Mouse (Mus musculus): ENCODE data around the gene Phospho1.

Phospho1 gene

DNA sequence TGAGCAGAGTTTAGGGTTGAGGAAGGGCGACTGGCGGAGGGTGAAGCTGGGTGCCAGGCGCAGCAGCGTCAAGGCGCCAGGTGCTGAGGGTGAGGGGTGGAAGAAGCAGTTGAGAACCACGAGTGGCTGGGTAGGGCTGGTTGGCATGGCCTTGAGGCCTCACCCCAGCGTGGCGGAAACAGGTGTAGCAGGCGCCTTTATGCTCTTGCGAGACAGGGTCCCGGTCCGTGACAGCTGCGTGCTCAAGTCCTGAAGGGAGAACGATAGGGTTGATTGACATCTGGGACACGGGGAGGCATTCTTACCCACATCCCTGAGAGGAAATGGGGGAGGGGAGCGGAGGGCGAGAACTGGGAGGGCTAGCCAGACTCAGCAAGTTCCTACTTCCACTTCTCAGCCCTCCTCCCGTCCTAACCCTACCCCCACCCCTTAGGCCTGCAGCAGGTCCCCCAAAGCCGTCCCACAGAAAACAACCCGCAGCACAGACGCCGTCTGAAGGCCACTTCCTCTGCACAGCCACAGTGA is 9.9 kb downstream of the Phospho1 start:
- no peak for DNase-seq (ENCODE audit: low spot score)

DNA sequence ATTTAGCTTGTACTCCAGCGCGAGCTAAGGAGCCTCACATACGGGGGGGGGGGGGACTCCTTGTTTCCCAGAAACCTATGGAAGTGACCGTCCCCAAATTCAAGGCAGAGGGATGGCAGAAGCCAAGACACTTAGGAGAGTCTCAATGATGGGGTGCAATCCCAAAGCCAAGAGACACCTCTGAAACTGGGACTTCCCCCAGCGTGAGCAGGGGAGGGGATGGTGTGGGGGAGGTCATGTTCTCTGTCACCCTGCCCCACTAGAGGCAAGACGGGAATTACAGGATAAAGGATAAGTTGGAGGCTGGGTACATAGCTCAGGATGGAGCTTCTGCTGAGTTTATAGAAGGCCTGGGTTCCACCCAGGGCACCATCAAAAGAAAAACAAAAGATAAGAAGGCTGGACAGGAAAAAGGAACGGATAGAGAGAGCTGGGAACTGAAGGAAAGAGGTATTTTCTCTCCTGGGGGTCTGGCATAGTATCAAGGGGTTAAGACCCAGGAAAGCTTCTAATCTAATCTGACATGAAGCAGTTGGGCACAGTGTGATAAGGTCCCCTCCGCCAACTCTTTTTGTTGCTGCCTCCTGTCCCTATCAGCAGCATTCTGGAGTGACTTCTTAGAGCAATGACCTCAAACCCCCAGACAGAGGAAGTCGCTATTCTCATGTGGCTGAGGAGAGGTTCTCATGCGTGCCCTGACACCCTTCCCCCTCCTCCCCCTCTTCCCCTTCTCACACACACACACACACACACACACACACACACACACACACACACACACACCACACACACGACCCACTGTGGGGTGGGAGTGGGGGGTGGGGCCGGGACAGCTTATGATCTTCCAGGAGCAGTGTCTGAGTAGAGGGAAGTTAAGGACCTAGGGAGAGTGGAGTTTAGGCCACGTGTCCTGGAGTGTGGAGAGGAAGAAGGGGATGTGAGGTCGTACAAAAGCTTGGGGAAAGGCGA is 10.7 kb downstream of the Phospho1 start:
- no peak for DNase-seq (ENCODE audit: low spot score)

DNA sequence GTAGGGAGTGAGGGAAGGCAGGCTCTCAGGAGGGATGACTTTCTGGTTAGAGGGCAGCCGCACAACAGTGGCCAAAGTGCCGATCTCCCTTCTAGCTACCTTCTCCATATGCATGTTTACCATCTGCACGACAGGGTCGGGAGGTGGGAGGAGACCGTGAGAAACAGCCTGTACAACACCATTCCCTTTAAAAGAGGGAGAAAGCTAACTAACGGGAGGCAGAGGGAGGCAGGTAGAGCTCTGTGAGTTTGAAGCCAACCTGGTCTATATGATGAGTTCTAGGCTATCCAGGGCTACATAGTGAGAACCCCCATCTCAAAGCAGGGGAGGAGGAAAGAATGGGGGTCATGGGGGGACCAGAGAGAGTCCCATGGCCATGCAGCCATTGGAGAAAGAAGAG is 11.5 kb downstream of the Phospho1 start:
- DNase-seq (ENCODE audit: low spot score) = no peak

DNA sequence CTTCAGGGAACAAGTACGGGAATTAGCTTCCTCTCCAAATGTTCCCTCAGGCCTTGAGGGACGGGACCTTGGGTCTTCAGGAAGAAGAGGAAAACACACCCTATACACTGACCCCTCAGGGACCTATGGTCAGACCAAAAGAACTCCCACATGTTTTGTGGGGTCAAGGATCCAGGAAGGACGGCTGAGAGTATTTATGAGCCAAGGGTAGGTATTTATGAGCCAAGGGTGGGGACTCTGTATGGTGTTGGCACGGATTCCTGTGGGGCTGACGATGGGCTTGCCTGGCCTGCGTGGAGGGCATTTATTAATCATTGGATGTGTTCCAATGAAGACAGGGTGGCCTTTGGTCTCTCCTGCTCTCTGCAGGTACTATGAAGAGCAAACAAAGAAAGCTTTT is 12.1 kb downstream of the Phospho1 start:
- no peak for DNase-seq (ENCODE audit: low spot score)

DNA sequence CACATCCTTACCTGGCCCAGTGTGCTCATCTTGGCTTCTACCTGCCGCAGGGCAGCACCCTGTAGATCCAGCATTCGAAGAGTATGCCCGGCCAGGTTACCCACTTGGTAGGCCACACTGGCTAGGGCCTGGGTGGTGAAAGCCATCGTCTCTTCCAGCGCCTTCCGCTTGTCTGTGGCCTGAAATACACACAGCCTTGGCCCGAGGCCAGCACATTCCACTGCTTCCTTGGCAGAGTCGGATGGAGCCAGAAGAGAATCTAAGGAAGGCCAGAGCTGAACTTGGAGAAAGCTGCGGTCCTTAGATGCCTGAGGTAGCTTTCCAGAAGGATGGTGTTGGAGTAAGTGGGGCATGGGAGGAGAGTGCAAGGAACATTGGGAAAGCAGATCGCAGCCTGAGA is 12.8 kb downstream of the Phospho1 start, which contains the start of gene Gngt2:
TSS of gene Gngt2 (plus strand) at position 158 of the 400 bp plus-strand sequence.
- DNase-seq (ENCODE audit: low spot score) = peak; percentile 65

DNA sequence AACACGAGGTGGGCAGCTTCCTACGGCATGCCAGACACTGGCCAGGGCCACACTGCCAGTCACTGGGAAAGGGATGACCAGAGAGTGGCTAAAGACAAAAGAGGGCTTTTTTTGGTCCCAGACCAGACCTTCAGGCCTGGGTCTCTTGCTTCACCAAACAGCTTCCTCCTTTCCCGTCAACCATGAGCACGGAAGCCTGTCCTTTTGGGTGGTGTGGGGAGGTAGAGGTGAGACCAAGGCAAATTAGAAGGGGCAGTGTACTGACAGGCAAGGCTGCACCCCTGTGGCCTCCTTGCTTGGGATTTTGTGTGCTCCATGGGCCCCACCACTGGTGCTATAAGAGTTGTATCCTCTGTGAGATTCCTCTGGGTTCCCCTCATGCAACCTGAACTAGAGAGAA is 14.3 kb downstream of the Phospho1 start:
- no peak for DNase-seq (ENCODE audit: low spot score)

DNA sequence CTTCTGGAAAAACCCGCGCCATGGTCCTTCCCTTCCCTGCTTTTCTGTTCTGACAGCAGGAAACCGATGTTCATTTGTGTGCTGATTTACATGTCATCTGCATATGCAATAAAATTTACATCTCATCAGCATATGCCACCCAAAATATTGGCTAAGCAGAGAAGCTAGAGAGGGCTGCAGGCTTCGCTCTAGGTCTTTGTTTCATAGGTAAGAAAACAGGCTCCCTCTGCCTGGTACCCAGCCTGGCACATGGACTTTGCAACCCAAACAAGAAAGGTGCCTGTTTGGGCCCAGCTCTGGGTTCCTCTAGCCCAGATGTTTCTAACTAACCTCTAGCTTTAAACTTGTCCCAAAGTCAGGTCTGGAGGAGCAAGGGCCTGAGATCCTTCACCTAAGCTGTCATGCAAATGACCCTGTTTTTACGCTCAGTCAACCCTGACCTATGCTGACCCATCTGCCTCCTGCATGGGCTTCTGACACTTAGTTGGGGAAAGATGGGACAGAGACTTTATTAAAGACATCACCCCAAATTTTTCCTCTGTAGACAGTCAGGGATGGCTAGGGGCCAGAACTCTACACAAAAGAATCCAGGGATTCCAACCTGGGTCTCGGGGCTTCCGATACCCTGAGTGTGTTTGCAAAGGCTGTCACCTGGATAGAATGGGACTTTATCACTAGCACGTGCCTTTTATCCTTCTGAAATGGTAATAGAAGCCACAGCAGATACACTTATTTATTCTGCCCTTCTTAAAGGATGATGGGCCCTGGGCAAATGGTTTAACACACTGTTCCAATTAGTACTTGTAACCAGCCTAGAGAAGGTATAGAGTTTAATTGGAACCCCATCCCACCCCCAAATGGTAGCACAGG is 14.9 kb downstream of the Phospho1 start:
- DNase-seq (ENCODE audit: low spot score) = no peak

DNA sequence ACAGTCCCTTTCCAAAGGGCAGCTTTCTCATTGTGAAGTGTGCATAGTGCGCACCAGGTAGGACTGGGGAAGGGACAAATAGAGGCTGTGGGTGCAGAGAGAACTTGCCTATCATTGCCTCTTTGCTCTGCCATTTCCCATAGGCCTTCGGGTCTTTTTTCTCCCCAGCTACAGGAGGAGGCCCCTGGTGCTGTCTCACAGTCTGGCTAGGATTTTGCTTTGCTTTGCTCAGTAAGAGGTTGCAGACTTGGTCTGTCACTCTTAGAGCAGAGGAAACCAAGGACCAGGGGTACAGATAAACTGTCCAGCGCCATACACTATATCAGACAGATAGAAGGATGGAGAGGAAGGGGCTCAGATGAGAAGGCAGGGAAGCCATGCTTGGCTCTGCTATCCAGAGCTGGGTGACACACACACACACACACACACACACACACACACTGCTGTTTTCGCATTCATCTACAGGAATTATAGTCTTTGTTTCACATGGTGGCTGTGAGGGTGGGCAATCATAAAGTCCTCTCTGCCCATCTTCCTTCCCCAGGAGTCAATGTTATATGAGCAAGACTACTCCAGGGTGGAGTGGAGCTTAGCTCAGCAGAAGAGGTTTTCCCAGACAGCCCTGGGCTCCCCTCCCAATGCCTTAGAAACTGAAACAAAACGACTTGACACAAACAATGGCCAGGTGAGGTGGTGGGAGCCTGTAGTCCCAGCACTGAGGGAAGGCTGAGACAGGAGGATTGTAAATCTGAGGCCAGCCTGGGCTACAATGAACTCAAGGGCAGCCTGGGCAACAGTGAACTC is 16.6 kb downstream of the Phospho1 start:
- DNase-seq (ENCODE audit: low spot score) = no peak

DNA sequence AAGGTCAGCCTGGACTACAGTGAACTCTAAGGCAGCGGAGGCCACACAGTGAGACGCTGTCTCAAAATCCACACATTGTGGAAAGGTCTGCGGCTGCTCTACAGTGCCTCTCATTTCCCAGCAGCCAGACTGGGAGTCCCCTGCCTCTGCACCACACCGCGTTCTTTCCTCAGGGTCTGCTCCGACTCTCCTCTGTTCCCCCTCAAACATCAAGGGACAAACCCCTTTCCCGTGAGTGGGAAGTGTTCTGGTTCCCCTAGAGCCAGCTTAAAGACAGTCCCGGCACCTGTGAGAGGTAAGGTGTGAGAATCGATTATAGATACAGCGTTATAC is 17.2 kb downstream of the Phospho1 start:
- DNase-seq (ENCODE audit: low spot score) = no peak

DNA sequence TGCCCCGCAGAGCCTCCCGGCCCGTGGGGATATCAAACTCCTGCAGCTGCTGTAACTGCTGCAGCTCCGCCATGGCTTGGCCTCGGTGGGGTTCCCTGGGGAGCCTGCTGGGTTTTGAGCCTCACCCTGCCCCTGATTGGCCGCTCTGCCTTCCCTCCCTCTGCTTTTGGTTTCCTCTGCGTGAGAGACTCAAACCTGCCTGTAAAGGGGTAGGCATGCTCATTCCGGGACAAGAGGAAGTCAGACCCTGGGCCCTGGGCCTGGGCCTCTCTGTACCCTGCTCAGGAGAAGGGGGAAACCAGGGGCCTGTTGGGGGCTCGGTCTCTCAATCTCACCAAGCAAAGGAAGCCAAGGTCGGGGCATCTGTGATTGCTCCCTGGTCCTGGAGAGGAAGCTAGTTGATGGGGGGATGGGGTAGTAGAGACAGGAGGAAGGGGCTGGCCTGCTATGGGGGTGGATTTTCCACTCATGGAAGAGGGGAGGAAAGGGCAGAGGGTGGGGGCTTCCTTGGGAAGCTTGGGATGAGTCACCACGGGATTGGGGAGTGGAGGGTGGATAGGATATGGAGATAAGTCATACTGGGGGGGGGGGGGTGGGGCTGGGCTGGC is 17.9 kb downstream of the Phospho1 start, which contains the start of gene Abi3:
TSS of gene Abi3 (minus strand) at position 403 of the 608 bp plus-strand sequence.
- DNase-seq (ENCODE audit: low spot score) = no peak

DNA sequence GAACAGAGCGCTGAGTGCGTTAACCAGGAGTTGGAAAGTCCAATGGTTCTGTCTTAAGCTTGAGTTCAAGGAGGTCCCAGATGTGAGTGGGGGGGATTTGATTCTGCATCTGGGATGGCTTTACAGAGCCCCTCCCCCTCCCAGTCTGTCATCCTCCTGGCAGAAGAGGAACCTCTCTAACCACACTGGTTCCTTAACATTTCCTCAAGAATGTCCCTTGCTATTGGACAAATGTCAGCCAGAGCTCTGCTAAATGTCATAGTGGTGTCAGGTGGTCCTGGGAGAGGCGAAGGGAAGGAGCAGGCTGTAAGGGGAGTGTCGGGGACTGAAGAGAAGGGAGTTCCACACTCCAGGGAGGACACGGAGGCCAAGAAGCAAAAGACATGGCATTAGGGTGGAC is 18.7 kb downstream of the Phospho1 start:
- DNase-seq (ENCODE audit: low spot score) = no peak

DNA sequence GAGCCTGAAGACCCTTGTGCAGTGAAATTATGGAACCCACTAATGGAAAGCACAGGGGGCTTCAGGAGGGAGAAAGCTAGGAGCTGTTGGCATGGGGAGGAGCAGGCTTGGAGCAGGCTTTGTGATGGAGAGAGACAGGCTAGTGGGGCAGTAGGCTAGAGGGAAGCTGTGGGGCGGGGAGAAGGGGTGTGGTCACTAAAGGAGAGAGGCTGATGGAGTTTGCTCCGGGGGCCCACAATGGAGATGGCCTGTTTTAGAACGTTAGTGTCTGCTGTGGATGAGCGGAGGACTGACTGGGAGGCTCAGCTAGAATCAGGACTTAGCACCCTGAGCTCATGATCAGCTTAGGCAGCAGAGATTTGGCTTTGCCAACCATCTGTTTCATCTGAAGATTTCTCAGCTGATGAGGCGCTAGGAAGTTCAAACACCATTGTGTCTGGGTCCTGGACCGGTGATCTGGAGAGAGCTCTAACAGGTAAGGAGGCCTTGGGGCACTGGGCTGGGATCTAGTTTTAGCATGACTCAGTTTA is 19.2 kb downstream of the Phospho1 start:
- no peak for DNase-seq (ENCODE audit: low spot score)

DNA sequence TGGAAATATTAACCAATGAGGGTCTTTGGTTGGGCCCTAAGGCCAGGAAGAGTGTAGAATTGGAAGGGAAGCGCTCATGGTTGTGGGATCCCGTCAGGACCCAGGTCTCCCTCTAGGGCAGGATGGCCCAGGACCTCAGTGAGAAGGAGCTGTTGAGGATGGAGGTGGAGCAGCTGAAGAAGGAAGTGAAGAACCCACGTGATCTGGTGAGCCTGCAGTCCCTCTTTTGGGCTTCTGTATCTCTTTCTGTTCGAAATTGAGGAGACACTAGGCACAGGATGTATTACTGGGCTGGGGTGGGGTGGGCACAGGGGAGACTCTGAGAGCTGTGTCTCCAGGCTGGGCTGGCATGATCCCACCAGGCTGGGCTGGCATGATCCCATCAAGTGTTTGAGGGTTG is 20.6 kb downstream of the Phospho1 start:
- DNase-seq (ENCODE audit: low spot score) = no peak

DNA sequence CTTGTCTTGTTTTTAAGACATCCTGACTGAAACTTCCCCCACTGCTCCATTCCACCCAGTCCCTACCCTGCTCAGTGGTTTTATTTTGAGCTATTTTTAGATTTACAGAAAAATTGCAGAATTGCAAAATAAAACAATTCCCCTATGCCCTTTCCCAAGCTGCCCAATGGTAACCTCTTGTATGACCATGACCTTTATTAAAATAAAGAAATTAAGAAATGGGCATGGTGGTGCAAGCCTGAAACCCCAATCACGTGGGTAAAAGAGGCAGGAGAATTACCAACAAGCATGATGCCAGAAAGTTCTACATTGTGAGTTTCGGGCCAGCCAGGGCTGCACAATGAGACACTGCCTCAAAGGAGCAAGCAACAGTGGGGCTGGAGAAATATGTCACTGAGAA is 26.6 kb downstream of the Phospho1 start:
- no peak for DNase-seq (ENCODE audit: low spot score)

DNA sequence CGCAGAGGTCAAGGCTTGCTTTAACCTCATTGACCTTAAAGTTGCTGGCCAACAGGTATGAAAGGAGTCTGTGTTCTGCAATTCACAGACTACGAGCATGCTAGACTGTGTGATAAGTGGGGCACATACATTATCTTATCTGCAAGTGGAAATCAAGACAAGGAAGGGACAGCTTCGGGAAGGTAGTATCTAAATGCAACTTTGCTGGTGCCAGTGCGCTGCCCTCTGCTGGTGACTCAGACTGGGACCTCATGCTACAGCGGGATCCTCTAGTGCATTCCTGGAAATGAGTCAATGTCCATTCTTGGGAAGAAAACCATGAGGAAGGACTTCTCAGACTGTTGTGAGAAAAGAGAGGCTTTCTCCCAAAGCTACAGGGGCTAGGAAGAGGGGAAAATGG is 29.4 kb downstream of the Phospho1 start:
- DNase-seq (ENCODE audit: low spot score) = peak; percentile 62

DNA sequence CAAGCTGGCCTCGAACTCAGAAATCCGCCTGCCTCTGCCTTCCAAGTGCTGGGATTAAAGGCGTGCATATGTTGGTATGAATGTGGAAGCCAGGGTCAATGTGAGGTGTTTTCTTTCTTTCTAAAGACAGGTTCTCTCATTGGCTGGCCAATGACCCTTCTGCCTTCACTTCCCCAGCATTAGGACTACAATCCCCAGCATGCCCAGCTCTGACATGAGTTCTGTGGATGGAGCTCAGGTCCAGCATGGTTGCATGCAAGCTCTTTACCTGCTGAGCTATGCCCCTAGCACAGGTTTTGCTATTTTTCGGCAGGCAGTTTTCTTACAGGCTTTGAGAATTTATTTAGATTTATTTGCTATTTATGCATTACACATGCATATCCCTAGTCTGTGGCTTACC is 33.0 kb downstream of the Phospho1 start:
- DNase-seq (ENCODE audit: low spot score) = no peak

DNA sequence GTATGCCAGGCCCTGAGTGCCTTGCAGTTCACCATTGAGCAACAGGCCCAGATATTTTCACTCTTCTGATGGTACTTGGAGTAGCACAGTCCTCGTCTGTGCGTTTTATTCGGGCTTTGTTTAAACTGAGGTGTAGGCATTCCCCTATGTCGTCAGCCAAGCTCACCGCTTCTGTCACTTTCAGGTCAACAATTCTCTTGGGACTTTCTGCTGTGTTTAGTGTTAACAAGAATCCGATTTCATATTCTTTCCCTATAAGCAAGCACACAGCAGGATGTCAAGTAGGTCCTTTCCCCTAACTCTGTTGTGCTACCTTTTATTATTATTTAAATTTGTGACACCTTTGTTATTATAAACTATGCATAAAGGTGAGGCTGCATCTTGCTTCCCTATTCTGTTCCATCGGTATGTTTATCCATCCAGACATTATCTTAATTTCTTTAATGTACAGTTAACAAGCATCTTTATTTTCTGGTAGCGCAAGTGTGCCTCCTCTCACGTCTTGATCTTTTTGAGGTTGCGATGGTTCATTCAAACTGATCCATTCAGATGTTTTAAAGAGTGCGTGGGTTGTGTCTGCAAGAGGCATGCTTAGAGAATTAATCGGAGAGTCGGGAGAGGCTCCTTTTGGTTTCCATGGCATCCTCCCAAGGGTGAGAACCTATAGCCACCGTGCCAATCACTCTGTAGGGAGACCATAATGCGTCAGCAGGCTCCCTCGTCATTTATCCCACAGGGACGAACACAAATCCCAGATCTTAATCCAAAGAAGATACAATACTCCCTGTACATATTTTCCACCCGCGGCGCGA is 33.6 kb downstream of the Phospho1 start:
- no peak for DNase-seq (ENCODE audit: low spot score)

DNA sequence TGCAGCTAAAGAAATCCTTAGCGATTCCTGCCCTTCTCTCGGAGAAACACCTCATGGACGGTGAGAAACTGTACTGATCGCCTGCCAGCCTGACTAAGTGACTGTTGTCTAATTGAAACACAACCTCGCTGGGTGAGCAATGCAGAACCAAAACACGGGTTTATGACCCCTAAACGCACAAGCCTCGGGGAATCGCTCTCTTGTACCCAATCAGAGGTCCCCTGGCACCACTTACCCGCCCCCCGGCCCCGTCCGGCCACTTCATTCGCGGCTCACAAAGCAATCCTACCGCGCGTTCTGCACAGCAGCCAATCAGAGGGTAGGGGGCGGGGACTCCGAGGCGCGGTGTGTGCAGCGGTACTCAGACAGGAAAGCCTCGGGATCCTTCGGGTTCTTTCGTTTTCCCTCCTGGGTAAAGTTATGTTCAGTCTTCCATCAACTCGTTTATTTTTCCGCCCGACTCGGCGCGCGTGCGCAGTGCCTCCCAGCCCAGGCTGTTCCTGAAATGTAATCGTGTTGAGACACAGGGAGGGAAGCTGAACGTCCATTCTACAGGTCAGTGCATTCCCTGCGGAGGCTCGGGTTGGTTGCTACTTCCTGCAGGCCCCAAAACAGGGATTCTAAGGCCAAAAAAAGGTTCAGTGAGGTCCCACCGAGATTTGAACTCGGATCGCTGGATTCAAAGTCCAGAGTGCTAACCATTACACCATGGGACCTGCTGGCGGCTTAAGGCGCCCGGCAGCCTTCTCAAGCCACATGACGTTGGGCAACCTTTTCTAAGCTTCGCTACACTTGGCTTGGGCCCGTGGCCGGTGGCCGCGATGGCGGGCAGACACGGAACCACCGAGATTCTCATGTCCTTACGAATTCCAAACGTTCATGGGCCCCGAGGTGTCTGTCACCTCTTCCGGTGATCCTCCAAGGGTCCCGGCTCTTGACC is 34.5 kb downstream of the Phospho1 start:
- DNase-seq (ENCODE audit: low spot score) = peak; percentile 98

DNA sequence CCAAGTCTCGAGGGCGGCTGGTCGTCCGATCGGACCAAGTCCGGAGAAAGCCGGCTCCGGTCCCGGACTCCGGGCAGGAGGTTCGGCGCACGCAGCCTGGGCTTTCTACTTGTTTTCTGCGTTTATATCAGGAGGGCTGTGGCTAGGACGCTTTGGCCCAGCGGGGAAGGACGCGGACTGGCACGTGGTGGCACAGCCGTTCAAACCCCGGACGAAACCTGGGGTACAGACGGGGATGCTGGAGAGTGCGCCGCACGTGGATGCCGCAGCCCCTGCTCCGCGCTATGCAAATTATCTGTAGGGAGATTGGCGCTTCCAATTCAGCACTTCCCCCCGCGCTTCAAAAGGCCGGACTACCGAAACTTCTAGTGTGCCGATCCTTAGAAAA is 35.2 kb downstream of the Phospho1 start:
- peak; percentile 66 for DNase-seq (ENCODE audit: low spot score)

All from urinary bladder, postnatal 25 days (tissue).